Mouse (Mus musculus) kidney, postnatal 25 days (tissue): ENCODE data around the gene Tas2r110.

Experiments
- DNase-seq, 2 experiments: peaks; one replicate each; pipeline ENCODE4 v3.0.0; 2021; ENCODE audit warnings: mixed read lengths in 2 of 2

Gene Tas2r110

DNA sequence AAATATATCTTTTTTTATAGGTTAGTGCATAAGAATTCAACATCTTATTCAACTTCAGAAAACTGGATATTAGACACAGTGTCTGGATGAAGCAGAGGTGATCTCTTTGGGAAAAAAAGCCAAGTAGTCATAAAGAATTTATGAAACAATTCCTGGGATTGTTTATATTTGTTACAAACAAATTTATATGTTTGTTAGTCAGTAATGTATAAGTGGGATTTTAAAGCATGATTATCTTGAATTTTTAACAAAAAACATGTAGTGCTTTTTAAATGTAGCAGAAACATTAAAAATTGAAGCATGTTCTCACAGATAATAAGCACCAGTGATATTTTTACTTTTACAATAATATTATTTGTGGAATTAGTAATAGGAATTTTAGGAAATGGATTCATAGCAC, at the start of gene Tas2r110:
Gene Tas2r110 (plus strand): TSS at position 301 of the 400 bp plus-strand sequence.
- no peak for DNase-seq

DNA sequence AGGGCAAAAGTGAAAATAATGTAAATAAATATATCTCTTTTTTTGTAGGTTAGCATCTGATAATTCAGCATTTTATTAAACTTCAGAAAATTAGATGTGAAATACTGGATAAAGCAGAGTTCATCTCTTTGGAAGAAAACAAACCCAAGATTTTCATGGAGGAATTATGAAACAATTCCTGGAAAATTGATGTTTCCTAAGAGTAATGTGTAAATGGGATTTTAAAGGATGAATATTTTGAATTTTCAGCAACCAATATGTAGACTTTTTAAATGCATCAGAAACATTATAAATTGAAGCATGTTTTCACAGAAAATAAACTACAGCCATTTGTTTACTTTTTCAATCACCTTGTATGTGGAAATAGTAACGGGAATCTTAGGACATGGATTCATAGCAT, 21.0 kb upstream of the Tas2r110 start, which contains the start of gene Tas2r123:
Gene Tas2r123 (plus strand): TSS at position 301 of the 400 bp plus-strand sequence.
- no peak for DNase-seq

DNA sequence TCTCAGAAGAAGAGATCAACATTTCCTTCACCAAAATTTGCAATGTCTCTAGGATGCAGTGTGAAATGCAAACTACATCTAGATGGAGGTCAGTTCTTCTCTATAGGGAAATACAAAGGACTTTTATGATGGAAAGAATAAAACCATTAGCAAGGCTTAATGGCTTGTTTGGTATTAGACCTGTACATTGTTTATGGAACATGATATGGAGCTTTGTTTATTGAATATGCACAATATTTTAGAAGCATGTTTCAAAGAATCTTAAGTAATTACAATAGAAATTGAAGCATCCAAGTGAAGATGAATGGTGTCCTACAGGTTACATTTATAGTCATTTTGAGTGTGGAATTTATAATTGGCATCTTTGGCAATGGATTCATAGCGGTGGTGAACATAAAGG, 12.7 kb upstream of the Tas2r110 start, which contains the start of gene Tas2r116:
Gene Tas2r116 (plus strand): TSS at position 301 of the 400 bp plus-strand sequence.
- no peak for DNase-seq

DNA sequence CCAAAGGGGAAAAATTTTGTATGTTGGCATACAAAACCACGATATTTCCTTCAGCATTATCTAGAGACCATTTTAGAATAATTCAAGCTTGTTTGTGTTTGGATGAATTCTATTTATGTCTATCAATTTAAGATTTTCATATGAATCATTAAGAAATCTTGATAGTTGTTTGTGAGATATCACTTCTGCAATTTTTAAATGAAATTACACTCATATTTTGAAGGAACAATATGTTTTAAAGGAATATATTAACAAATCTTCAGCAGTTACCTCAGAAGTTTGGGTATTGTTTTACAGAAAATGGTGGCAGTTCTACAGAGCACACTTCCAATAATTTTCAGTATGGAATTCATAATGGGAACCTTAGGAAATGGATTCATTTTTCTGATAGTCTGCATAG, 24.9 kb downstream of the Tas2r110 start, which contains the start of gene Tas2r113:
Gene Tas2r113 (plus strand): TSS at position 301 of the 400 bp plus-strand sequence.
- no peak for DNase-seq

DNA sequence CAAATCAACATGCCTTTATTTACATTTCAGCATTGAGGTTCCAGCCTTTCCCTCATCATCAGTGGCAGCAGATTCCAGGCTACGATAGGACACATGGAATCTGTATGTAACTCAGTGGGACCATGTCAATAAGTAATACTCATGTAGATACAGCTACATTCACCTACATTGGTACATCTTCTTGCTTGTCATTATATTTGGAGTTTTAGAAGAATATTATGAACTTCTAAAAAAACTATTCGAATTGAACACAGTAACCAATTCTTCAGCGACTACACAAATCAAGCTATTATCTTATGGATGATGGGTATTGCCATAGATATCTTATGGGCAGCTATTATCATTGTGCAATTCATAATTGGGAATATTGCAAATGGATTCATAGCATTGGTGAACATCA, 41.5 kb downstream of the Tas2r110 start, which contains the start of gene Tas2r125:
Gene Tas2r125 (plus strand): TSS at position 301 of the 400 bp plus-strand sequence.
- DNase-seq: no peak
